ENCODE assay signal across 17 mouse cellular contexts in the genomic region with DNA sequence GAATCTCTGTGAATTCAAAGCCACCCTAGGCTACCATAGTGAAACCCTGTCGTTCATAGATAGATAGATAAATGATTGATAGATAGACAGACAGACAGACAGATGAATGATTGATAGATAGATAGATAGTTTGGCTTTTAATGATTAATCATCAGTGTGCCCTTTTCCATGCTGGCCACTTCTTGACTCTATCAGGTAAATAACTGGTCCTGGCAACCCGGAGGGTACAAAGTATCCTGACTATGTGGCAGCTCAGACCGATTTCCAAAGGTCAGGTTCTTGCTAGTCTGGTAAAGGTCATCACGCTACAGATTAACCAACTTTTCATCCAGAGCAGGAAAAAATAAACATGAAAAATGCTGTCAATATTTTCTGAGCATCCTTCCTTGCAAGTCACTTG. TPM values are rescaled to one million over a fixed set of nuclear protein-coding genes. Genes with fewer than 3 reads are reported as not detected.
A peak's percentile ranks its signal among the peaks of the same experiment; 100 is the strongest.
DNase-seq lines count a peak whose midpoint lies in the region; ATAC-seq and TF ChIP-seq lines count a peak whose summit lies in the region.
"Had no signal": no experiment of that assay in that cellular context is flagged by ENCODE, and none has a peak within 500 bp of the region (broad histone marks: within the 10 kb centered on the region; RNA-seq: fewer than 3 reads in every experiment).

No protein-coding gene starts in this region.

- TF ChIP-seq CTCF in intestine, postnatal 0 days (IDR thresholded peaks at IDR 0.05; ENCODE audit: low read depth) = no peak
- TF ChIP-seq CTCF in liver, postnatal 0 days (IDR thresholded peaks at IDR 0.05; ENCODE audit: low read depth) = no peak

- no peaks in the 10 kb centered on the region for H3K9me3 ChIP-seq in intestine, postnatal 0 days (ENCODE audit: control insufficient read depth)
- H3K9me3 ChIP-seq in intestine, embryonic 15.5 days = no peaks in the 10 kb centered on the region
- H3K9me3 ChIP-seq in liver, postnatal 0 days (ENCODE audit: low read length) = no peaks in the 10 kb centered on the region
- no peaks in the 10 kb centered on the region for H3K9me3 ChIP-seq in midbrain, embryonic 10.5 days (replicated peaks)
- H3K9me3 ChIP-seq: limb, embryonic 13.5 days; midbrain, embryonic 12.5 days; neural tube, embryonic 12.5 days had no signal

- no peaks in the 10 kb centered on the region for H3K27me3 ChIP-seq in intestine, postnatal 0 days (replicated peaks; ENCODE audit: control insufficient read depth, insufficient read depth, low read length)
- H3K27me3 ChIP-seq in intestine, embryonic 15.5 days (replicated peaks) = no peaks in the 10 kb centered on the region
- no peaks in the 10 kb centered on the region for H3K27me3 ChIP-seq in liver, postnatal 0 days (ENCODE audit: insufficient read depth, low read length)
- no peaks in the 10 kb centered on the region for H3K27me3 ChIP-seq in midbrain, embryonic 10.5 days (ENCODE audit: low read depth, poor library complexity, severe bottlenecking)
- H3K27me3 ChIP-seq: CH12.LX; embryonic facial prominence, embryonic 13.5 days; limb, embryonic 13.5 days; midbrain, embryonic 12.5 days; neural tube, embryonic 12.5 days had no signal

- peak overlapping the region; percentile 29 for H3K27ac ChIP-seq in intestine, postnatal 0 days (ENCODE audit: low read depth, low read length)
- H3K27ac ChIP-seq in intestine, embryonic 15.5 days = no peak overlapping the region
- peak overlapping the region; percentile 93 for H3K27ac ChIP-seq in liver, postnatal 0 days (ENCODE audit: low read depth)
- no peak overlapping the region for H3K27ac ChIP-seq in midbrain, embryonic 10.5 days (replicated peaks)
- H3K27ac ChIP-seq: embryonic facial prominence, embryonic 13.5 days; limb, embryonic 13.5 days; midbrain, embryonic 12.5 days; neural tube, embryonic 12.5 days had no signal

- no peak for ATAC-seq in intestine, postnatal 0 days
- no peak for ATAC-seq in intestine, embryonic 15.5 days
- peak; percentile 79 for ATAC-seq in liver, postnatal 0 days
- ATAC-seq: forebrain, embryonic 14.5 days had no signal

- peak; percentile 96 for TF ChIP-seq EP300 in liver, postnatal 0 days (IDR thresholded peaks at IDR 0.05; ENCODE audit: low read depth)

- H3K4me3 ChIP-seq in intestine, postnatal 0 days (ENCODE audit: low read depth, low read length) = no peak overlapping the region
- H3K4me3 ChIP-seq in intestine, embryonic 15.5 days (replicated peaks) = no peak overlapping the region
- H3K4me3 ChIP-seq in liver, postnatal 0 days (ENCODE audit: low read depth, low read length) = no peak overlapping the region
- H3K4me3 ChIP-seq in midbrain, embryonic 10.5 days = no peak overlapping the region
- H3K4me3 ChIP-seq: embryonic facial prominence, embryonic 13.5 days; limb, embryonic 13.5 days; midbrain, embryonic 12.5 days; neural tube, embryonic 12.5 days had no signal

- no peak overlapping the region for H3K9ac ChIP-seq in intestine, postnatal 0 days (ENCODE audit: low read depth, low read length)
- H3K9ac ChIP-seq in intestine, embryonic 15.5 days = no peak overlapping the region
- H3K9ac ChIP-seq in liver, postnatal 0 days (replicated peaks) = no peak overlapping the region
- H3K9ac ChIP-seq: embryonic facial prominence, embryonic 13.5 days; limb, embryonic 13.5 days; midbrain, embryonic 12.5 days; neural tube, embryonic 12.5 days had no signal

- no peak overlapping the region for H3K4me2 ChIP-seq in intestine, postnatal 0 days (replicated peaks; ENCODE audit: low read depth)
- H3K4me2 ChIP-seq in intestine, embryonic 15.5 days (replicated peaks) = no peak overlapping the region
- H3K4me2 ChIP-seq in liver, postnatal 0 days (ENCODE audit: low read depth, low read length) = no peak overlapping the region
- H3K4me2 ChIP-seq: embryonic facial prominence, embryonic 13.5 days; limb, embryonic 13.5 days; midbrain, embryonic 12.5 days; neural tube, embryonic 12.5 days had no signal

- H3K4me1 ChIP-seq in intestine, postnatal 0 days (replicated peaks; ENCODE audit: control insufficient read depth, insufficient read depth, low read length) = 0 out of 2 replicates have a peak, but pooled peaks cover 6% of the 10 kb centered on the region
- peaks cover 5% of the 10 kb centered on the region; the same call in 1 of the 2 replicates for H3K4me1 ChIP-seq in intestine, embryonic 15.5 days (replicated peaks)
- H3K4me1 ChIP-seq in liver, postnatal 0 days (ENCODE audit: insufficient read depth) = peaks cover 15% of the 10 kb centered on the region
- peaks cover 15% of the 10 kb centered on the region for H3K4me1 ChIP-seq in midbrain, embryonic 10.5 days

- 37% methylated on average over 4 of the region's 4 CpGs for WGBS in intestine, postnatal 0 days
- 66% methylated on average over 4 of the region's 4 CpGs for WGBS in intestine, embryonic 15.5 days
- WGBS in liver, postnatal 0 days (ENCODE audit: insufficient replicate concordance) = 58% methylated on average over 4 of the region's 4 CpGs
- WGBS in midbrain, embryonic 10.5 days = 94% methylated on average over 4 of the region's 4 CpGs

- H3K36me3 ChIP-seq in intestine, postnatal 0 days (ENCODE audit: control insufficient read depth, insufficient read depth) = peaks cover 32% of the 10 kb centered on the region
- H3K36me3 ChIP-seq in intestine, embryonic 15.5 days = peaks cover 6% of the 10 kb centered on the region
- H3K36me3 ChIP-seq in liver, postnatal 0 days (replicated peaks; ENCODE audit: insufficient read depth, low read length) = peaks cover 31% of the 10 kb centered on the region
- peaks cover 57% of the 10 kb centered on the region for H3K36me3 ChIP-seq in midbrain, embryonic 10.5 days

- DNase-seq in kidney, adult 9 months = peak; percentile 93
- DNase-seq in kidney, postnatal 36 days = peak; percentile 71 to 88
- DNase-seq in liver, postnatal 0 days = peak; percentile 62
- no peak for DNase-seq in midbrain, embryonic 10.5 days (ENCODE audit: low spot score)
- no peak for DNase-seq in spleen, adult 12 weeks (ENCODE audit: low spot score)
- DNase-seq: cerebellum, adult 8-10 months; gastrocnemius, postnatal 36 days; right cerebral cortex, postnatal 4 days; thymus, postnatal 36 days had no signal

RNA-seq across cellular contexts. Expression of a gene that starts 29.7 kb away (rescaled TPM):
- 5.0 and 6.5 TPM in 2 replicates for polyA plus RNA-seq in intestine, postnatal 0 days (2015; fragmentation: Nextera tagmentation; extraction: Ambion mirVana)
- 0.95 and 1.1 TPM in 2 replicates for polyA plus RNA-seq in intestine, embryonic 15.5 days (2015; fragmentation: Nextera tagmentation; extraction: Ambion mirVana)
- 0.34 and 0.43 TPM in 2 replicates for polyA plus RNA-seq in liver, postnatal 0 days (2015; fragmentation: Nextera tagmentation; extraction: Ambion mirVana)
- polyA plus RNA-seq in midbrain, embryonic 10.5 days (2016; fragmentation: Nextera tagmentation; extraction: Ambion mirVana) = 0.10 and 0.12 TPM in 2 replicates

Comparison
In these comparisons a context has a peak if more than half of its experiments do, and no peak if none do; other contexts are left out.
1. H3K27ac ChIP-seq: peak in intestine, postnatal 0 days (single experiment) and liver, postnatal 0 days (single experiment); none in intestine, embryonic 15.5 days (single experiment) and midbrain, embryonic 10.5 days (single experiment).
2. DNase-seq: peak in kidney, adult 9 months (single experiment), kidney, postnatal 36 days (2 of 2) and liver, postnatal 0 days (single experiment); none in midbrain, embryonic 10.5 days (single experiment) and spleen, adult 12 weeks (single experiment).